Mouse (Mus musculus): ENCODE results near the gene Celf2. TPM values are rescaled to one million over a fixed set of nuclear protein-coding genes. Genes with fewer than 3 reads are reported as not detected.

Celf2 gene
- total RNA-seq, 1 experiment: 3.7 TPM

- DNase-seq (ENCODE audit: low read depth, low spot score): no peak
- Histone ChIP-seq H3K4me3 (ENCODE audit: insufficient read depth in 1 of 2, low read depth in 1 of 2, low read length in 2 of 2, poor library complexity in 1 of 2, severe bottlenecking in 1 of 2) (no peak overlapping the region), H3K4me1 (ENCODE audit: control insufficient read depth in 2 of 2, insufficient read depth in 2 of 2, low read length in 2 of 2, poor library complexity in 1 of 2) (no peaks in the 10 kb centered on the region), H3K9me3 (ENCODE audit: control insufficient read depth, insufficient read depth, low read depth, low read length) (no peaks in the 10 kb centered on the region), H3K36me3 (ENCODE audit: control insufficient read depth, insufficient read depth, low read length, poor library complexity, severe bottlenecking) (no peaks in the 10 kb centered on the region), H3K9ac (ENCODE audit: insufficient read depth, low read depth, low read length, poor library complexity, severe bottlenecking) (no peak overlapping the region), H3K27ac (ENCODE audit: insufficient read depth, low read depth, low read length, poor library complexity, severe bottlenecking) (no peak overlapping the region)
- no peak for TF ChIP-seq MAFK (IDR thresholded peaks at IDR 0.05; ENCODE audit: insufficient read depth, low read depth, low read length)
- no peak for TF ChIP-seq CHD2 (IDR thresholded peaks at IDR 0.05; ENCODE audit: low read depth, low read length)
- no peak for TF ChIP-seq HCFC1 (IDR thresholded peaks at IDR 0.05; ENCODE audit: borderline replicate concordance, insufficient read depth, low read length)
- no peak for TF ChIP-seq ZNF384 (IDR thresholded peaks at IDR 0.05; ENCODE audit: low read depth, low read length)
- TF ChIP-seq ZC3H11A (IDR thresholded peaks at IDR 0.05; ENCODE audit: borderline replicate concordance, low read depth, low read length): no peak
- in situ Hi-C loops (cut with MboI; ENCODE audit: low sequenced_read_pairs in 2 of 2, unreplicated experiment in 2 of 2): no loop called here
Observed at GRCm38 (mm10) chr2:6493886-6494285, 1015.5 kb downstream of the Celf2 start.

- H3K27ac ChIP-seq (ENCODE audit: insufficient read depth, low read depth, low read length, poor library complexity, severe bottlenecking): no peak overlapping the region
- no peak overlapping the region for H3K4me3 ChIP-seq (ENCODE audit: insufficient read depth in 1 of 2, low read depth in 1 of 2, low read length in 2 of 2, poor library complexity in 1 of 2, severe bottlenecking in 1 of 2)
- no peaks in the 10 kb centered on the region for H3K36me3 ChIP-seq (ENCODE audit: control insufficient read depth, insufficient read depth, low read length, poor library complexity, severe bottlenecking)
- in situ Hi-C loops (cut with MboI; ENCODE audit: low sequenced_read_pairs in 2 of 2, unreplicated experiment in 2 of 2): no loop called here
- TF ChIP-seq MAFK (IDR thresholded peaks at IDR 0.05; ENCODE audit: insufficient read depth, low read depth, low read length): no peak
- TF ChIP-seq ZC3H11A (IDR thresholded peaks at IDR 0.05; ENCODE audit: borderline replicate concordance, low read depth, low read length): peak; percentile 23; the same call in 1 of the 2 replicates
- no peak for TF ChIP-seq ZNF384 (IDR thresholded peaks at IDR 0.05; ENCODE audit: low read depth, low read length)
- no peak for TF ChIP-seq HCFC1 (IDR thresholded peaks at IDR 0.05; ENCODE audit: borderline replicate concordance, insufficient read depth, low read length)
- TF ChIP-seq CHD2 (IDR thresholded peaks at IDR 0.05; ENCODE audit: low read depth, low read length): no peak
- DNase-seq (ENCODE audit: low read depth, low spot score): no peak
- H3K9ac ChIP-seq (ENCODE audit: insufficient read depth, low read depth, low read length, poor library complexity, severe bottlenecking): no peak overlapping the region
- H3K9me3 ChIP-seq (ENCODE audit: control insufficient read depth, insufficient read depth, low read depth, low read length): no peaks in the 10 kb centered on the region
- H3K4me1 ChIP-seq (ENCODE audit: control insufficient read depth in 2 of 2, insufficient read depth in 2 of 2, low read length in 2 of 2, poor library complexity in 1 of 2): no peaks in the 10 kb centered on the region
Observed at GRCm38 (mm10) chr2:6490870-6491269, 1018.5 kb downstream of the Celf2 start.

GRCm38 (mm10) chr2:6490076-6490475 is 1019.3 kb downstream of the Celf2 start:
- no peaks in the 10 kb centered on the region for H3K36me3 ChIP-seq (ENCODE audit: control insufficient read depth, insufficient read depth, low read length, poor library complexity, severe bottlenecking)
- no peak for DNase-seq (ENCODE audit: low read depth, low spot score)
- no peak overlapping the region for H3K27ac ChIP-seq (ENCODE audit: insufficient read depth, low read depth, low read length, poor library complexity, severe bottlenecking)
- no peak overlapping the region for H3K4me3 ChIP-seq (ENCODE audit: insufficient read depth in 1 of 2, low read depth in 1 of 2, low read length in 2 of 2, poor library complexity in 1 of 2, severe bottlenecking in 1 of 2)
- no peak for TF ChIP-seq ZNF384 (IDR thresholded peaks at IDR 0.05; ENCODE audit: low read depth, low read length)
- TF ChIP-seq CHD2 (IDR thresholded peaks at IDR 0.05; ENCODE audit: low read depth, low read length): no peak
- no peak for TF ChIP-seq ZC3H11A (IDR thresholded peaks at IDR 0.05; ENCODE audit: borderline replicate concordance, low read depth, low read length)
- TF ChIP-seq MAFK (IDR thresholded peaks at IDR 0.05; ENCODE audit: insufficient read depth, low read depth, low read length): no peak
- no peak for TF ChIP-seq HCFC1 (IDR thresholded peaks at IDR 0.05; ENCODE audit: borderline replicate concordance, insufficient read depth, low read length)
- in situ Hi-C loops (cut with MboI; ENCODE audit: low sequenced_read_pairs in 2 of 2, unreplicated experiment in 2 of 2): no loop called here
- no peaks in the 10 kb centered on the region for H3K9me3 ChIP-seq (ENCODE audit: control insufficient read depth, insufficient read depth, low read depth, low read length)
- no peak overlapping the region for H3K9ac ChIP-seq (ENCODE audit: insufficient read depth, low read depth, low read length, poor library complexity, severe bottlenecking)
- no peaks in the 10 kb centered on the region for H3K4me1 ChIP-seq (ENCODE audit: control insufficient read depth in 2 of 2, insufficient read depth in 2 of 2, low read length in 2 of 2, poor library complexity in 1 of 2)

All from ES-E14 (cell line).